Mouse (Mus musculus) kidney, adult 18-20 months (tissue): ENCODE results near the gene Slc25a20.

Experiments
- DNase-seq: peaks from one replicate; pipeline ENCODE4 v3.0.0; 2021

The Slc25a20 gene

GRCm38 (mm10) chr9:108687686-108688085, 25.8 kb downstream of the Slc25a20 start:
- no peak for DNase-seq

GRCm38 (mm10) chr9:108688451-108688850, 26.6 kb downstream of the Slc25a20 start:
- DNase-seq, result no peak

GRCm38 (mm10) chr9:108689106-108689505, 27.2 kb downstream of the Slc25a20 start, which contains the start of gene Prkar2a:
TSS of gene Prkar2a (plus strand) at chr9:108689314.
- no peak for DNase-seq

DNA sequence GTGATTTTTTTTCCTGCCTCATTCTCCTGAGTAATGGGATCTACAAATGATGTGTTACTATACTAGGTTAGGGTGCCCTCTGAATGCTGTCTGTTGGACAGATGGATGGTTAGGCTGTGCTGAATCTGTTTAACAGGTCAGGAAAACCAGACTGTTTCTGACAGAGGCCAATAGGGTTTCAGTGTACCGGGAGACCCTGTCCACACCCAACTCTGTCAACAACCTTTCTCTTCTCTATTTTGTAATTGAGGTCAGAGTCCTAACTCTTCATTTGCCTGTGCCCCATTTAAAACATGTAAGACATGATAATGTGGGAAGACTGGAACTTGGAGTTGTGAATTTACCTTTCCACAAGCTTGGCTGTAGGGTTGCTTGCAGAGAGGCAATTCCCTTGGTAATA, 28.1 kb downstream of the Slc25a20 start:
- DNase-seq, result no peak

DNA sequence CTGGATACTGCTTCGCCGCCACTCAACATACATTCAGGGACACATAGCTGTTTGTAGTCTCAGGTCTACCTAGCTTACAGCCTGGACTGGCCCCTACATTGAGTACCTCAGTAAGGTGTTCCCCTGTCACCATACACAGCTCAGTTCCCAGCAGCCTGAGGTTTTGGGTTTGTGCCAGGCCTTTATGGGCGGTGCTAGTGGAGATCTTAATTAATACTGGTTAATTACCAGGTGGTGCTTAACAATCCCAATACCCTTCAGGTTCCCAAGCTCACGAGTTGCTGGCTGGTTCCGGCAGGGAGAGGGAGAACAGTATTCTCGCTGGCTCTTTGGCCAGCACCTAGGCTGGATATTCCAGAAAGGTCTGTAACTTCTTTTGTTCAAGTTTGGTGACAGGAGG, 29.0 kb downstream of the Slc25a20 start:
- no peak for DNase-seq

DNA sequence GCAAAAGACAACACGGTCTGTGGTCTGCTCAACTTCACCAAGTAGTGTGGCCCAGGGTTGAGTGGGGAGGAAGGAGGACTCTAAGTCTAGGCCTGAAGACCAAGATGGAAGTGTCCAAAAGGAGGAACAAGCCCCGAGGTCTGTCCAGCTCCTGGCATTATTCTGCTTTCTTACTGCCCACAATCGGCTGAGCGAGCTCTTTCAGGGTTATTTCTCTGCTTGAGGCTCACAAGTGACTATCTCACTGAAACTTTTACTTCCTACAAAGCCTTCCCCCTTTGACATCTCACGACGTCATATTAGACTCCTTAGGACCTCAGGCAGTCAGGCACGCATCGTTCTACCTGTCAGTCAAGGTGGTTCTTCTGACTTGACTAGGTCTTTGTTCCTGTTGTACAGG, 29.5 kb downstream of the Slc25a20 start:
- DNase-seq, result no peak

GRCm38 (mm10) chr9:108691846-108692225, 29.9 kb downstream of the Slc25a20 start:
- peak; percentile 90 for DNase-seq

DNA sequence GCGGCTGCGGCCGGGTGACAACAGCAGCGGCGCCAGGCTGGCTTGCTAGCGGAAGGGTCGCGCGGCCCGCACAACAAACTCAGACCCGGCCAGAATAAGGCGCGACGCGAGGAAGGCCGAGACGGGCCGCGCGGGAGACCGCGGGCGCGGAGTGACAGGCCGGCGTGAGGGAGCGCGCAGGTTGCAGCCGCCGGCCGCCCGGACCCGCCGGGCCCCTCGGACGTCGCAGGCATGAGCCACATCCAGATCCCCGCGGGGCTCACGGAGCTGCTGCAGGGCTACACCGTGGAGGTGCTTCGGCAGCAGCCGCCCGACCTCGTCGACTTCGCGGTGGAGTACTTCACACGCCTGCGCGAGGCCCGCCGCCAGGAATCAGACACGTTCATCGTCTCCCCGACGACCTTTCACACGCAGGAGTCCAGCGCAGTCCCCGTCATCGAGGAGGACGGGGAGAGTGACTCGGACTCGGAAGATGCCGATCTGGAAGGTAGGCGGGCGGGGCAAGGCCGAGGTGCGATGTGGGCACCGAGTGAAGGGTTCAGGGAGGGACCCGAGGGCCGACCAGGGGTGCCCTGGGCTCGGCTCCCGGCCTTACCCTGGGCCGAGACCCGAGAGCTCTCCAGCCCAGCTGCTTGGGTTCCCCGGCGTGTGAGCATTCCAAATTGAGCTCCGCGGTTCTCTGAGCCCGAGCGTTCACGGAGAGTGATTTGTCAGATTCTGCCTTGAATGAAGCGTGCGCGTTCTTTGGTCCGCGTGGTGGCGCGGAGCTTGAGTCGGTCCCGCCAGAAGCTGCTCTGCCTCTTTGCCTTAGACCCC, 30.5 kb downstream of the Slc25a20 start:
- DNase-seq, result peak; percentile 73

DNA sequence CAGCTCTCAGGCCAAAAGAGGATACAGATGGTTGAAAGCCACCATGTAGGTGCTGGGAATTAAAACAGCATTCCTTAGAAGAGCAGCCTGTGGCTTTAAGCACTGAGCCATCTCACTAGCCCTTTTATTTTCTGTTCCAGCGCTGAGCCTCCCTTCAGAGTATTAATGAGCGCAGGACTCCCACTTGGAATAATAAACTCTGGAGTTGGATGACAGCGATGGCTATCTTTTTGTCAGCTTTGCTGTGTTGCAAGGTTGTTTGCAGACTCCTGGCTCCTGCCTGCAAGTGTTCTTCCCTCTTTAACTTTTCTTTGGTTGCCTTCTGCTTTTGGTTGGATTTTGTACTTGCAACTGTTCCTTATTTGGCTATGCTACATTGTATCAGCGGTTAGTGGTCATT, 32.1 kb downstream of the Slc25a20 start:
- no peak for DNase-seq

- DNase-seq, result no peak
These were observed 32.6 kb downstream of the Slc25a20 start for GRCm38 (mm10) chr9:108694533-108694932.

DNA sequence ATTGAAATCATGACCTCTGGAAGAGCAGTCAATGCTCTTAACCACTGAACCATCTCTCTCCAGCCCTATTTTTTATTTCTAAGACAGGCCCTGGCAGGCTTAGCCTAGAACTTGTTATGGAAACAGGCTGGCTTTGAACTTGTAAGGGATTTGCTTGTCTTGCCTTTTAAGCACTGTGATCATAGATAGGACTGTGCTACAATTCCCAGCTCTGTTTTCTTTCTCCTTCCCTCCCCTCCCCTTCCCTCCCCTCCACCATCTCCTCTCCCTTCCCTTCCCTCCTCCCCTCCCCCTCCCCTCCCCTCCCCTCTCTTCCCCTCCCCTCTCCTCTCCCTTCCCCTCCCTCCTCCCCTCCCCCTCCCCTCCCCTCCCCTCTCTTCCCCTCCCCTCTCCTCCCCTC, 40.6 kb downstream of the Slc25a20 start:
- DNase-seq, result no peak

DNA sequence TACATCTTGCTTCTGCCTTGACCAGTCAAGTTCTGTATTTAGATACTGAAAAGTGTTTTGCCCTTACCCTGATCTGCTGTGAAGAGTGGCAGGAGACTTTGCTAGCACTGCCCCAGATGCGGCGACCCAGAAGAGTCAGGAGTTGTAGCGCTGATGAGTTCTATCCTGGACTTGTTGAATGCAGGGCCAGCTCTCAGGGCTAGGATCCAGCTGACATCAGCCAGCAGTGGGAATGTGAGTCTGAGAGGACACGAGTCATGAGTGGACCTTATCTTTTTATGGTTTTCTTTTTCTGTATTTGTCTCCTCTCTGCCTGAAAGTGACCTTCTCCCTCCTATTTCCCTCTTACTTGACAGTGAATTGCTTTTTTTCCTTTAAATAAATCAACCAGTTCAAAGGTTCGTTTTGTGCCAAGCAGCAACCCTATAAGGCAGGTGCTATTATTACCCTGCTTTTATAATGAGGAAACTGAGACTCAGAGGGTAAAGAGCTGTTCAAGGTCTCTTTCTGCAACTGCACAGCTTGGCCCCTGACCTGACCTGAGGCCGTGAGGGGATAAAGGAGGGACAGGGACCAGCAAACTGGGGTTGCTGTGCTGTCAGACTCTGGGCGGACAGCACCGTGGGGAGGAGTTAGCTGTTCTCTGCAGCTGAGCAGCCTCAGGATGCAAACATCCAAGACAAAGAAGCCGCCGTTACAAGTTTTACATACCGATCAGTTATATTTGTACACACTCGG, 41.7 kb downstream of the Slc25a20 start:
- no peak for DNase-seq

DNA sequence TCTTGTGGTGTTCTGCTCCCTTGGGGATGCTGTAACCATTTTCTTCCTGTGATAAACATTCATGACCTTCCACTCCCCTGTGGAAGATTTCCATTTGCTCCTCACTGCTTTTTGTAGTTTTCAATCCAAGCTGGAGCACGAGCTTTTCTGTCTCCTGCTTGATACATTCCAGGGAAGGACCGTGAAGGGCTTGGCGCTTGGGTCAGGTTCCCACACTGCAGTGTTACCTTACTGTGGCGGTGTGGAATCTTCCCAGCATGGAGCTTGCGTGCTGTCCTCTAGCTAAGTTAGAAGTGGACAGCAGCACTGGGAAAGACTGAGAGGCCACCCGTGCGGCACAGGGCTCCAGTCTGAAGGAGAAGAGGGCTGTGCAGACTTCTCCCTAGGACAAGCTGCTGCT, 42.7 kb downstream of the Slc25a20 start:
- DNase-seq, result no peak

GRCm38 (mm10) chr9:108707212-108707611, 45.3 kb downstream of the Slc25a20 start:
- no peak for DNase-seq

DNA sequence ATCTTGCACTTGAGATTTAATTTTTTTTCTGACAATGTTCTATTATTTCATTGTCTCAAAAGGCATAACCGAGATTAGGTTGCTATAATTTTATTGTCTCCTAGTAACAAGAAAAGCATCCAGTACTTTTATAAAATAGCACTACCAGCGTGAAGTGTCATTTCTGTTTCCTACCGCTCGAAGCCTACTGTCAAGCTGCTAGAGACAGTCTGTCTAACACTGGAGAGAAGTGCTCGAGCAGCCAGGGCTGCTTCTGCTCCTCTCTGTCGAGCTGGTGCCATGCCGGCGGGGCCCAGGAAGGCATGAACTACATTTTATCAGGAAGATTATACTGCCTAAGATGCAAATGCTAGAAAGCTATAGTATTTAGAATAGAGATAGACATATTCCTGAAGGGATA, 46.9 kb downstream of the Slc25a20 start:
- no peak for DNase-seq

- no peak for DNase-seq
These were observed 48.9 kb downstream of the Slc25a20 start for GRCm38 (mm10) chr9:108710767-108711166.

DNA sequence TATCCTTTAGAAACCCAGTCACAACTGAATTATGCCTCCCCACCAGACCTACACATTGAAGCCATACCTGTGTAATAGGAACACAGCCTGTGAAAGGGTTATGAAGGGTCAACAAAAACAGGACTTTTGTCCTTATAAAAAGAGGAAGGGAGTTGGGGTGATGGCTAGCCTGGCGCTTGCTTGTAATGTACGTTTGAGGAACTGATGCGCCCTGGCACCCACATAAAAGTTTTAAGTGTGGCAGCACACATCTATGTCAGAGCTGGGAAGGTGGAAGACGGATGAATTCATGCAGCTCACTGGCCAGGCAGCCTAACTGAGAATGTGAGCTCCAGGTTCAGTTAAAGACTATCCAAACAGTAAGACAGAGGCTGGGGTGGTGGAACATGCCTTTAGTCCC, 54.3 kb downstream of the Slc25a20 start:
- no peak for DNase-seq

DNA sequence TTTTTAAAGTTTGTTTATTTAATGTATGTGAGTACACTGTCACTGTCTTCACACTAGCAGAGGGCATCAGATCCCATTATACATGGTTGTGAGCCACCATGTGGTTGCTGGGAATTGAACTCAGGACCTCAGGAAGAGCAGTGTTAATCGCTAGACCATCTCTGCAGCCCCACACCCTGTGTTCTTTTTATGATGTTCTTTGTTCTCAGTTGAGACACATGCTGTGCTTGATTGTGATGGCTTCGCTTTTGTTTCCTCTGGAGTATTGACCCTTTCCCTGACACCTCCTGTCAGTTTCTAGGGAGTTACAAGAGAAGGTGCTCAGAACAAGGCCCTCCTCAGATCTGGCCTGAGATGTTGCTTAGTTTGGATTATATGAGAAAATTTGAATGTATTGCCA, 61.9 kb downstream of the Slc25a20 start:
- DNase-seq, result no peak

- DNase-seq, result no peak
These were observed 64.2 kb downstream of the Slc25a20 start for GRCm38 (mm10) chr9:108726116-108726515.

- DNase-seq, result no peak
These were observed 67.2 kb downstream of the Slc25a20 start for GRCm38 (mm10) chr9:108729050-108729449.

DNA sequence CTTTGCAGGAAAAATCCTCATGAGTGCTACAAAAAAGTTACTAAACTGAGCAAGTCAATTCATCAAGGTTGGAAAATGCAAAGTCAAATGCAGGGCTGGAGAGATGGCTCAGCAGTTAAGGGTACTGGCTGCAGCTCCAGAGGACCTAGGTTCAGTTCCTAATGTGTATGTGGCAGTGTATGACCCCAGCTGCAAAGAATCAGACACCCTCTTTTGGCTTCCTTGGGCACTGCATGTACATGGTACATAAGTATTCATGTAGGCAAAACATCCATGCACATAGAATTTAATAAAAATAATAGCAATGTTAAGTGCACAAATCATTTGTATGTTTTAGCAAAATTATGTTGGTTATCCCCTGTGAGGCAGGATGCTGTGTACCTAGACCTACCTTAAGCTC, 70.6 kb downstream of the Slc25a20 start:
- DNase-seq, result no peak
